Mouse (Mus musculus): ENCODE results near the gene Pygm.

The Pygm gene

GRCm38 (mm10) chr19:6408749-6409148 is 24.6 kb downstream of the Pygm start:
- DNase-seq (ENCODE audit: low read depth, low spot score) = no peak

GRCm38 (mm10) chr19:6409176-6409575 is 25.0 kb downstream of the Pygm start:
- no peak for DNase-seq (ENCODE audit: low read depth, low spot score)

GRCm38 (mm10) chr19:6409936-6410335 is 25.7 kb downstream of the Pygm start:
- no peak for DNase-seq (ENCODE audit: low read depth, low spot score)

GRCm38 (mm10) chr19:6412798-6413197 is 28.6 kb downstream of the Pygm start:
- DNase-seq (ENCODE audit: low read depth, low spot score) = no peak

GRCm38 (mm10) chr19:6415454-6415853 is 31.3 kb downstream of the Pygm start:
- no peak for DNase-seq (ENCODE audit: low read depth, low spot score)

- no peak for DNase-seq (ENCODE audit: low read depth, low spot score)
Measured at GRCm38 (mm10) chr19:6416124-6416770, 32.0 kb downstream of the Pygm start.

GRCm38 (mm10) chr19:6416894-6417761 is 32.9 kb downstream of the Pygm start:
- DNase-seq (ENCODE audit: low read depth, low spot score) = no peak

GRCm38 (mm10) chr19:6418233-6418879 is 34.2 kb downstream of the Pygm start, which contains the start of gene Nrxn2:
Gene Nrxn2, plus strand, starts transcription at chr19:6418731.
- peak; percentile 97 for DNase-seq (ENCODE audit: low read depth, low spot score)

GRCm38 (mm10) chr19:6418984-6419692 is 34.9 kb downstream of the Pygm start:
- no peak for DNase-seq (ENCODE audit: low read depth, low spot score)

- no peak for DNase-seq (ENCODE audit: low read depth, low spot score)
Measured at GRCm38 (mm10) chr19:6419805-6420310, 35.7 kb downstream of the Pygm start.

GRCm38 (mm10) chr19:6420481-6421210 is 36.4 kb downstream of the Pygm start:
- DNase-seq (ENCODE audit: low read depth, low spot score) = peak; percentile 36

- no peak for DNase-seq (ENCODE audit: low read depth, low spot score)
Measured at GRCm38 (mm10) chr19:6421211-6421590, 37.0 kb downstream of the Pygm start.

GRCm38 (mm10) chr19:6422014-6422413 is 37.8 kb downstream of the Pygm start:
- no peak for DNase-seq (ENCODE audit: low read depth, low spot score)

- no peak for DNase-seq (ENCODE audit: low read depth, low spot score)
Measured at GRCm38 (mm10) chr19:6423241-6423640, 39.0 kb downstream of the Pygm start.

GRCm38 (mm10) chr19:6424137-6424881 is 40.1 kb downstream of the Pygm start:
- no peak for DNase-seq (ENCODE audit: low read depth, low spot score)

- no peak for DNase-seq (ENCODE audit: low read depth, low spot score)
Measured at GRCm38 (mm10) chr19:6425595-6425994, 41.4 kb downstream of the Pygm start.

GRCm38 (mm10) chr19:6426703-6427500 is 42.7 kb downstream of the Pygm start:
- peak; percentile 59 for DNase-seq (ENCODE audit: low read depth, low spot score)

- peak; percentile 27 for DNase-seq (ENCODE audit: low read depth, low spot score)
Measured at GRCm38 (mm10) chr19:6427653-6428434, 43.6 kb downstream of the Pygm start.
